Mouse (Mus musculus) bone marrow macrophage, adult 2 months (primary cell): ENCODE measurements around the gene Snx21. TPM values are rescaled to one million over a fixed set of nuclear protein-coding genes. Genes with fewer than 3 reads are reported as not detected.
A peak's percentile ranks its signal among the peaks of the same experiment; 100 is the strongest.

Experiments used
- H3K27ac ChIP-seq: 2 replicates; pipeline ENCODE4 v1.5.1; 2012; ENCODE audit warnings: low read depth, low read length; ENCODE audit not compliant: insufficient read depth
- H3K4me1 ChIP-seq: 2 replicates; pipeline ENCODE4 v1.6.1; 2012; ENCODE audit warnings: low read length; ENCODE audit not compliant: control insufficient read depth, insufficient read depth
- H3K4me3 ChIP-seq: 2 replicates; pipeline ENCODE4 v1.5.1; 2012; ENCODE audit warnings: mild to moderate bottlenecking, low read length, moderate library complexity; ENCODE audit not compliant: insufficient read depth
- CTCF ChIP-seq: IDR thresholded peaks from 2 replicates; pipeline ENCODE4 v1.5.1; 2012; ENCODE audit warnings: low read depth, mild to moderate bottlenecking, low read length, moderate library complexity
- POLR2A ChIP-seq: IDR thresholded peaks from 2 replicates; pipeline ENCODE4 v1.6.1; 2012; ENCODE audit warnings: mild to moderate bottlenecking, low read depth, low read length, borderline replicate concordance
- polyA plus RNA-seq: library from polyadenylated mRNA; stranded (reverse); fragments of >200 nt; gene quantifications from 2 replicates; pipeline ENCODE4 v1.2.4, GENCODE M21; 2012; ENCODE audit not compliant: missing spikeins, insufficient read depth, insufficient read length

The Snx21 gene
- polyA plus RNA-seq, 1 experiment, result 20.3 TPM

- 0 out of 2 replicates have a peak, but pooled peaks cover under 1% of the 10 kb centered on the region for H3K4me1 ChIP-seq
- H3K4me3 ChIP-seq, result no peak within 1 kb of the TSS
- no peak for TF ChIP-seq POLR2A
- no peak for TF ChIP-seq CTCF
- H3K27ac ChIP-seq, result no peak within 1 kb of the TSS
Observed at GRCm38 (mm10) chr2:164779481-164780086, 6.0 kb upstream of the Snx21 start, which contains the start of gene Tnnc2. Gene Tnnc2, minus strand, starts transcription at chr2:164779967.

- H3K4me3 ChIP-seq, result no peak overlapping the region
- no peak overlapping the region for H3K27ac ChIP-seq
- TF ChIP-seq CTCF, result no peak
- no peak for TF ChIP-seq POLR2A
- peaks cover 8% of the 10 kb centered on the region for H3K4me1 ChIP-seq
Observed at GRCm38 (mm10) chr2:164781876-164782275, 3.7 kb upstream of the Snx21 start.

GRCm38 (mm10) chr2:164783926-164784581, 1.6 kb upstream of the Snx21 start:
- no peak for TF ChIP-seq CTCF
- TF ChIP-seq POLR2A, result no peak
- Histone ChIP-seq H3K4me1 (peaks cover 10% of the 10 kb centered on the region), H3K27ac (no peak overlapping the region), H3K4me3 (no peak overlapping the region)

DNA sequence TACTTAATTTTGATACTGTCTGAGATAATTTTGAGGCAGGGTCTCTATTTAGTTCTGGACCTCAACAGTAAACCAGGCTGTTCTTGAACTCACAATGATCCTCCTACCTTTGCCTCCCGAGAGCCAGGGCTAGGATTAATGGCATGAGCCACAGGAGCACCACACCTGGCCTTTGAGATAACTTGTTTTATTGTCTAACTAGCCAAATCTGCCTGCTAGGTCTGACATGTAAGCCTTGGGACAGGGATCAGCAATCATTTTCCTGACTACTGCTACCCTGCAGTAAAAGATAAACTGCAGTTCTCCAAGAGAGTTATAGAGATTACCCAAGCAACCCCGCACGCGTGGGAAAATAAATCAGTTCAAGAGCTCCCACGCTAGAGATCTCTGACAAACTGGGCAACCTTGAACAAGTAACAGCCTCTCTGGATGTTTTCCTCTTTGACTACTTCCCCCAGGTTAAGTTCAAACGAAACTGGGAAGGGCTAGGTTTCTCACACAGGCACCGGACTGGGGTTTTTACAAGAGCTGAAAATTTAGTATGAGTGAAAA, 678 bp upstream of the Snx21 start:
- H3K27ac ChIP-seq, result peak overlapping the region; percentile 50
- TF ChIP-seq POLR2A, result no peak
- no peak for TF ChIP-seq CTCF
- peak overlapping the region; percentile 70 for H3K4me3 ChIP-seq
- H3K4me1 ChIP-seq, result peaks cover 10% of the 10 kb centered on the region

- Histone ChIP-seq H3K4me1 (peaks cover 17% of the 10 kb centered on the region), H3K27ac (0 out of 2 replicates have a peak overlapping the region, but pooled peaks have one; percentile 26), H3K4me3 (peak overlapping the region; percentile 70)
- TF ChIP-seq CTCF (no peak), POLR2A (no peak)
Observed at GRCm38 (mm10) chr2:164786388-164786885, 814 bp downstream of the Snx21 start.

- Histone ChIP-seq H3K27ac (no peak overlapping the region), H3K4me3 (no peak overlapping the region; the same call in 1 of the 2 replicates), H3K4me1 (peaks cover 17% of the 10 kb centered on the region)
- TF ChIP-seq POLR2A (no peak), CTCF (no peak)
Observed at GRCm38 (mm10) chr2:164787032-164787431, 1.4 kb downstream of the Snx21 start.

DNA sequence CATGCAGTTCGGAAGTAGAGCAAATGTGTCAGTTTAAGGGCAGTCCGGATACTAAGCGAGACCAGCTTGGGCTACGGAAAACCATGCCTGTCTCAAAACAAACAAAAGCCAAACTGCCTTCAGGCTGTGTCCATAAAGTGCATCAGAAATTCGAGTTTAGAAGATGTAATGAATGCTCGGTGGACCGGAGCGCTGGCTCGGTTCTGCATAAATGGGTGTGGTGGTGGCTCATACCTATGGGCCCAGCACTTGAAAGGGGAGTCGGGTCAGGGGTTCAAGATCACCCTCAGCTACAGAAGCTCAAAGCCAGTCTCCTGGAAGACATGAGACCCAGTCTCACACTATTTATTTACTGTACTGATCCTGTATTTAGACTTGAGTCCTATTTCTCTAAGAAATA, 2.2 kb downstream of the Snx21 start:
- H3K27ac ChIP-seq, result no peak overlapping the region
- no peak for TF ChIP-seq POLR2A
- no peak for TF ChIP-seq CTCF
- peaks cover 17% of the 10 kb centered on the region for H3K4me1 ChIP-seq
- no peak overlapping the region for H3K4me3 ChIP-seq

GRCm38 (mm10) chr2:164788411-164788810, 2.8 kb downstream of the Snx21 start:
- TF ChIP-seq CTCF, result no peak
- TF ChIP-seq POLR2A, result no peak
- H3K4me3 ChIP-seq, result no peak overlapping the region
- H3K27ac ChIP-seq, result no peak overlapping the region
- H3K4me1 ChIP-seq, result peaks cover 17% of the 10 kb centered on the region

- no peak overlapping the region for H3K4me3 ChIP-seq
- no peak for TF ChIP-seq POLR2A
- no peak for TF ChIP-seq CTCF
- peaks cover 13% of the 10 kb centered on the region for H3K4me1 ChIP-seq
- H3K27ac ChIP-seq, result no peak overlapping the region
Observed at GRCm38 (mm10) chr2:164790451-164790850, 4.8 kb downstream of the Snx21 start.

DNA sequence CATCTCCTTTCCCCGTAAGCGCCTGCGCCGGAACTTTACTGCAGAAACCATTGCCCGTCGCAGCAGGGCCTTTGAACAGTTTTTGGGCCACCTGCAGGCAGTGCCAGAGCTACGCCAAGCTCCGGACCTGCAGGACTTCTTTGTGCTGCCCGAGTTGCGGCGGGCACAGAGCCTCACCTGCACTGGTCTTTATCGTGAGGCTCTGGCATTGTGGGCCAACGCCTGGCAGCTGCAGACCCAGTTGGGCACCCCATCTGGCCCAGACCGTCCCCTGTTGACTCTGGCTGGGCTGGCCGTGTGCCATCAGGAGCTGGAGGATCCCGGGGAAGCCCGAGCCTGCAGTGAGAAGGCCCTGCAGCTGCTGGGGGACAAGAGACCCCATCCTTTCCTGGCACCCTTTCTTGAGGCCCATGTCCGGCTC, 6.2 kb downstream of the Snx21 start:
- TF ChIP-seq POLR2A, result no peak
- TF ChIP-seq CTCF, result no peak
- no peak overlapping the region for H3K27ac ChIP-seq
- H3K4me3 ChIP-seq, result no peak overlapping the region
- peaks cover 9% of the 10 kb centered on the region for H3K4me1 ChIP-seq
